Mouse (Mus musculus): ENCODE data around the gene Psg16.

GRCm38 (mm10) chr7:17050933-17051594 lies 22.8 kb upstream of the Psg16 start:
- TF ChIP-seq CTCF (IDR thresholded peaks at IDR 0.05): peak; percentile 75
- TF ChIP-seq EP300 (IDR thresholded peaks at IDR 0.05; ENCODE audit: insufficient read depth, low read depth, low read length): no peak
- no peak for TF ChIP-seq POLR2A (IDR thresholded peaks at IDR 0.05; ENCODE audit: insufficient read depth, low read depth, low read length)
